Mouse (Mus musculus): ENCODE measurements around the gene Limk1. TPM values are rescaled to one million over a fixed set of nuclear protein-coding genes. Genes with fewer than 3 reads are reported as not detected.

Gene Limk1
- polyA plus RNA-seq, 1 experiment from 2014 or later: 17.3 TPM

- no peak for ATAC-seq (ENCODE audit: low FRiP score)
- H3K27ac ChIP-seq: no peak overlapping the region
- H3K9me3 ChIP-seq: no peaks in the 10 kb centered on the region
- no peak overlapping the region for H3K4me3 ChIP-seq (replicated peaks)
- H3K4me2 ChIP-seq: no peak overlapping the region
- WGBS: 83% methylated on average over 8 of the region's 8 CpGs
- H3K27me3 ChIP-seq: no peaks in the 10 kb centered on the region
- no peaks in the 10 kb centered on the region for H3K36me3 ChIP-seq (replicated peaks)
- H3K9ac ChIP-seq: no peak overlapping the region
- H3K4me1 ChIP-seq: peaks cover 2% of the 10 kb centered on the region; the same call in 1 of the 2 replicates
Observed at GRCm38 (mm10) chr5:134644643-134645118, 43.7 kb downstream of the Limk1 start.

- no peak overlapping the region for H3K27ac ChIP-seq
- H3K9ac ChIP-seq: no peak overlapping the region
- peaks cover 5% of the 10 kb centered on the region; the same call in 1 of the 2 replicates for H3K4me1 ChIP-seq
- no peak overlapping the region for H3K4me3 ChIP-seq (replicated peaks)
- H3K9me3 ChIP-seq: no peaks in the 10 kb centered on the region
- ATAC-seq (ENCODE audit: low FRiP score): no peak
- no peak overlapping the region for H3K4me2 ChIP-seq
- H3K27me3 ChIP-seq: no peaks in the 10 kb centered on the region
- 90% methylated on average over 1 of the region's 1 CpGs for WGBS
- H3K36me3 ChIP-seq (replicated peaks): no peaks in the 10 kb centered on the region
Observed at GRCm38 (mm10) chr5:134644121-134644520, 44.3 kb downstream of the Limk1 start.

GRCm38 (mm10) chr5:134640371-134640770 lies 48.0 kb downstream of the Limk1 start:
- Histone ChIP-seq H3K36me3 (replicated peaks) (peaks cover 15% of the 10 kb centered on the region), H3K27ac (no peak overlapping the region), H3K9me3 (no peaks in the 10 kb centered on the region), H3K9ac (no peak overlapping the region), H3K27me3 (no peaks in the 10 kb centered on the region), H3K4me3 (replicated peaks) (no peak overlapping the region), H3K4me1 (peaks cover 14% of the 10 kb centered on the region), H3K4me2 (no peak overlapping the region)
- 98% methylated on average over 3 of the region's 3 CpGs for WGBS
- no peak for ATAC-seq (ENCODE audit: low FRiP score)

GRCm38 (mm10) chr5:134639269-134639682 lies 49.1 kb downstream of the Limk1 start, which contains the start of gene Eif4h:
Gene Eif4h, minus strand, starts transcription at chr5:134639490.
- WGBS: under 1% methylated on average over 37 of the region's 52 CpGs

GRCm38 (mm10) chr5:134638461-134639268 lies 49.7 kb downstream of the Limk1 start:
- Histone ChIP-seq H3K27ac (peak overlapping the region; percentile 95), H3K9me3 (no peaks in the 10 kb centered on the region), H3K36me3 (replicated peaks) (peaks cover 29% of the 10 kb centered on the region), H3K27me3 (no peaks in the 10 kb centered on the region), H3K4me1 (peaks cover 14% of the 10 kb centered on the region), H3K9ac (peak overlapping the region; percentile 100), H3K4me3 (replicated peaks) (peak overlapping the region; percentile 99), H3K4me2 (peak overlapping the region; percentile 80)
- ATAC-seq (ENCODE audit: low FRiP score): peak; percentile 72
- under 1% methylated on average over 75 of the region's 85 CpGs for WGBS

More at GRCm38 (mm10) chr5:134639269-134639682, 49.1 kb downstream of the Limk1 start, which contains the start of gene Eif4h:
- peak within 1 kb of the TSS; percentile 80 for H3K4me2 ChIP-seq
- ATAC-seq (ENCODE audit: low FRiP score): peak; percentile 94
- peaks cover 14% of the 10 kb centered on the region for H3K4me1 ChIP-seq
- peaks cover 24% of the 10 kb centered on the region for H3K36me3 ChIP-seq (replicated peaks)
- no peaks in the 10 kb centered on the region for H3K9me3 ChIP-seq
- H3K27me3 ChIP-seq: no peaks in the 10 kb centered on the region
- peak within 1 kb of the TSS; percentile 100 for H3K9ac ChIP-seq
- H3K27ac ChIP-seq: peak within 1 kb of the TSS; percentile 95
- peak within 1 kb of the TSS; percentile 99 for H3K4me3 ChIP-seq (replicated peaks)

GRCm38 (mm10) chr5:134637820-134638367 lies 50.5 kb downstream of the Limk1 start:
- Histone ChIP-seq H3K4me1 (peaks cover 21% of the 10 kb centered on the region), H3K4me3 (replicated peaks) (peak overlapping the region; percentile 99), H3K9me3 (no peaks in the 10 kb centered on the region), H3K9ac (peak overlapping the region; percentile 100), H3K27ac (no peak overlapping the region), H3K27me3 (no peaks in the 10 kb centered on the region), H3K4me2 (peak overlapping the region; percentile 80), H3K36me3 (replicated peaks) (peaks cover 36% of the 10 kb centered on the region)
- WGBS: 36% methylated on average over 5 of the region's 5 CpGs
- no peak for ATAC-seq (ENCODE audit: low FRiP score)

GRCm38 (mm10) chr5:134632841-134633240 lies 55.6 kb downstream of the Limk1 start:
- H3K27ac ChIP-seq: no peak overlapping the region
- H3K9me3 ChIP-seq: no peaks in the 10 kb centered on the region
- H3K4me3 ChIP-seq (replicated peaks): no peak overlapping the region
- H3K9ac ChIP-seq: no peak overlapping the region
- peaks cover 15% of the 10 kb centered on the region for H3K4me1 ChIP-seq
- WGBS: 67% methylated on average over 2 of the region's 2 CpGs
- no peaks in the 10 kb centered on the region for H3K27me3 ChIP-seq
- ATAC-seq (ENCODE audit: low FRiP score): no peak
- peaks cover 67% of the 10 kb centered on the region for H3K36me3 ChIP-seq (replicated peaks)
- no peak overlapping the region for H3K4me2 ChIP-seq

GRCm38 (mm10) chr5:134630835-134631234 lies 57.6 kb downstream of the Limk1 start:
- peaks cover 76% of the 10 kb centered on the region for H3K36me3 ChIP-seq (replicated peaks)
- no peaks in the 10 kb centered on the region for H3K9me3 ChIP-seq
- no peak overlapping the region for H3K4me2 ChIP-seq
- peaks cover 9% of the 10 kb centered on the region; the same call in 1 of the 2 replicates for H3K4me1 ChIP-seq
- H3K9ac ChIP-seq: no peak overlapping the region
- no peaks in the 10 kb centered on the region for H3K27me3 ChIP-seq
- no peak for ATAC-seq (ENCODE audit: low FRiP score)
- H3K4me3 ChIP-seq (replicated peaks): no peak overlapping the region
- H3K27ac ChIP-seq: no peak overlapping the region

- Histone ChIP-seq H3K27me3 (no peaks in the 10 kb centered on the region), H3K4me3 (replicated peaks) (no peak overlapping the region), H3K4me1 (peaks cover 9% of the 10 kb centered on the region; the same call in 1 of the 2 replicates), H3K36me3 (replicated peaks) (peaks cover 78% of the 10 kb centered on the region), H3K27ac (no peak overlapping the region), H3K9me3 (no peaks in the 10 kb centered on the region), H3K4me2 (no peak overlapping the region), H3K9ac (no peak overlapping the region)
- 92% methylated on average over 4 of the region's 4 CpGs for WGBS
- no peak for ATAC-seq (ENCODE audit: low FRiP score)
Observed at GRCm38 (mm10) chr5:134629508-134629907, 58.9 kb downstream of the Limk1 start.

- Histone ChIP-seq H3K4me1 (no peaks in the 10 kb centered on the region), H3K9ac (no peak overlapping the region), H3K36me3 (replicated peaks) (peaks cover 99% of the 10 kb centered on the region), H3K9me3 (no peaks in the 10 kb centered on the region), H3K27ac (no peak overlapping the region), H3K27me3 (no peaks in the 10 kb centered on the region), H3K4me2 (no peak overlapping the region), H3K4me3 (replicated peaks) (no peak overlapping the region)
- WGBS: 80% methylated on average over 2 of the region's 2 CpGs
- no peak for ATAC-seq (ENCODE audit: low FRiP score)
Observed at GRCm38 (mm10) chr5:134622069-134622468, 66.3 kb downstream of the Limk1 start.

GRCm38 (mm10) chr5:134621099-134621640 lies 67.2 kb downstream of the Limk1 start:
- Histone ChIP-seq H3K4me2 (no peak overlapping the region), H3K27ac (no peak overlapping the region), H3K4me1 (no peaks in the 10 kb centered on the region), H3K4me3 (replicated peaks) (no peak overlapping the region), H3K36me3 (replicated peaks) (peaks cover 94% of the 10 kb centered on the region), H3K27me3 (no peaks in the 10 kb centered on the region), H3K9ac (no peak overlapping the region), H3K9me3 (no peaks in the 10 kb centered on the region)
- ATAC-seq (ENCODE audit: low FRiP score): no peak
- 94% methylated on average over 16 of the region's 16 CpGs for WGBS

GRCm38 (mm10) chr5:134620457-134620856 lies 67.9 kb downstream of the Limk1 start:
- H3K4me1 ChIP-seq: no peaks in the 10 kb centered on the region
- H3K27ac ChIP-seq: no peak overlapping the region
- H3K4me2 ChIP-seq: no peak overlapping the region
- WGBS: 96% methylated on average over 9 of the region's 9 CpGs
- no peaks in the 10 kb centered on the region for H3K27me3 ChIP-seq
- ATAC-seq (ENCODE audit: low FRiP score): no peak
- no peak overlapping the region for H3K9ac ChIP-seq
- H3K9me3 ChIP-seq: no peaks in the 10 kb centered on the region
- no peak overlapping the region for H3K4me3 ChIP-seq (replicated peaks)
- peaks cover 92% of the 10 kb centered on the region for H3K36me3 ChIP-seq (replicated peaks)

Data from forebrain, embryonic 12.5 days (tissue).